Mouse (Mus musculus) lung, embryonic 15.5 days (tissue): ENCODE data around the gene Zeb2. TPM values are rescaled to one million over a fixed set of nuclear protein-coding genes. Genes with fewer than 3 reads are reported as not detected.

Experiments used
- ATAC-seq: fragments of 200-750 bp; cut with Nextera tagmentation; 2 replicates; pipeline ENCODE4 v1.8.0; 2017; ENCODE audit warnings: moderate number of reproducible peaks, borderline replicate concordance; ENCODE audit not compliant: low FRiP score, low TSS enrichment; ENCODE audit errors: extremely low read depth
- H3K27ac ChIP-seq: fragments of 300-500 bp; sonication (generic); 2 replicates; pipeline ENCODE4 v1.5.1; 2015; ENCODE audit warnings: moderate library complexity, mild to moderate bottlenecking, inconsistent platforms
- H3K27me3 ChIP-seq: fragments of 300-500 bp; sonication (generic); 2 replicates; pipeline ENCODE4 v1.6.1; 2015; ENCODE audit warnings: inconsistent platforms
- H3K36me3 ChIP-seq: fragments of 300-500 bp; sonication (generic); 2 replicates; pipeline ENCODE4 v1.6.1; 2015; ENCODE audit warnings: inconsistent platforms
- H3K4me1 ChIP-seq: fragments of 300-500 bp; sonication (generic); 2 replicates; pipeline ENCODE4 v1.6.1; 2015; ENCODE audit warnings: inconsistent platforms
- H3K4me2 ChIP-seq: fragments of 300-500 bp; sonication (generic); 2 replicates; pipeline ENCODE4 v1.6.1; 2015; ENCODE audit warnings: inconsistent platforms, mild to moderate bottlenecking, moderate library complexity
- H3K4me3 ChIP-seq: fragments of 300-500 bp; sonication (generic); 2 replicates; pipeline ENCODE4 v1.5.1; 2015; ENCODE audit warnings: mild to moderate bottlenecking, inconsistent platforms
- H3K9ac ChIP-seq: fragments of 300-500 bp; sonication (generic); 2 replicates; pipeline ENCODE4 v1.6.1; 2015; ENCODE audit warnings: inconsistent platforms
- H3K9me3 ChIP-seq: fragments of 300-500 bp; sonication (generic); 2 replicates; pipeline ENCODE4 v1.6.1; 2016; ENCODE audit warnings: inconsistent platforms
- WGBS: fragments of 180-500 bp; shearing (Covaris S2); methylation state at CpG from one replicate; pipeline ENCODE4 v1.1.7; 2015; 5-methylcytosine and 5-hydroxymethylcytosine counted together
- polyA plus RNA-seq: library from polyadenylated mRNA; unstranded; fragments of >200 nt; fragmentation: Nextera tagmentation; extraction: Ambion mirVana; gene quantifications from 2 replicates; pipeline ENCODE4 v1.2.1, GENCODE M21; 2015

Zeb2 gene
- polyA plus RNA-seq, 1 experiment from 2014 or later: 94.7 TPM

DNA sequence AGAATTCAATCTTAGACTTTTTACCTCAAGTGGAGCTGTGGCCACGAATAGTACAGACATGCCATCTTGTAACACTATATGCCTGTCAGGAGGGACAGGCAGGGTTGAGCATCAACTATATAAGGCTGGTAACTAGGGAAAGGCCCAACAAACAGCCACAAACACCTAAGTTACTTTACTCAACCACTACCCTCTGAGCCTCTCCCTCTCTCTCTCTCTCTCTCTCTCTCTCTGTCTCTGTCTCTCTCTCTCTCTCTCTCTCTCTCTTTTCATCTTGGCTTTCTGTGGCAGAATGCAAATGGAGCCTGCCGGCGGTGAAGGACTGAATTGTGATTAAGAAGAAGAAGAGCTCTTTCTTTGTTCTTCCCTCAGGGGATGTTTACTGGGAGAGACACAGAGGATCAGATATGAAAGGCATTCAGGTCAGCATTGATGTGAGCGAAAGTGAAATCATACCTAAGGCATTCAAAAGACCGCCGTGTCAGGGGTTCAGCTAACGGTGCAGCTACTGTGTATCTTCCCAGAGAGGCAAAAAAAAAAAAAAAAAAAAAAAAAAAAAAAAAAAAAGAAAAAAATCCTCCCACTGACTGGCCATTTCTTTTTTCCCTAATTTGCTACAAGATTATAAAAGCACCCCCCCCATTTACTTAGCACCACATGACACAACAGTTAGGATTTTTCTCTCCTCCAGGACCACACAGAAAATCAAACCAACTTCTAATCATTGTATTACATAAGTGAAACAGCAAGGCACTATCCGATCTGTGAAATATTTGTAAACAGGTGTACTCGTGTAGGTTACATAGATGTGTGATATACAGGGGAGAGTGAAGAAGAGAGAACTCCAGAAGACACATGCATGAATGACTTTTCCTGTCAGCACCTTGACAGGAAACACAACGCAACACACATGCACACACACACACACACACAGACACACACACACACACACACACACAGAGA lies 13.9 kb downstream of the Zeb2 start:
- H3K9me3 ChIP-seq: no peaks in the 10 kb centered on the region
- 20% methylated on average over 10 of the region's 10 CpGs for WGBS
- no peaks in the 10 kb centered on the region for H3K36me3 ChIP-seq
- H3K4me3 ChIP-seq: no peak overlapping the region; the same call in 1 of the 2 replicates
- peak; percentile 40; the same call in 1 of the 2 replicates for ATAC-seq
- peaks cover 46% of the 10 kb centered on the region for H3K4me1 ChIP-seq
- peaks cover 3% of the 10 kb centered on the region for H3K27me3 ChIP-seq
- peak overlapping the region; percentile 74 for H3K4me2 ChIP-seq
- 0 out of 2 replicates have a peak overlapping the region, but pooled peaks have one; percentile 21 for H3K9ac ChIP-seq
- H3K27ac ChIP-seq: peak overlapping the region; percentile 69

DNA sequence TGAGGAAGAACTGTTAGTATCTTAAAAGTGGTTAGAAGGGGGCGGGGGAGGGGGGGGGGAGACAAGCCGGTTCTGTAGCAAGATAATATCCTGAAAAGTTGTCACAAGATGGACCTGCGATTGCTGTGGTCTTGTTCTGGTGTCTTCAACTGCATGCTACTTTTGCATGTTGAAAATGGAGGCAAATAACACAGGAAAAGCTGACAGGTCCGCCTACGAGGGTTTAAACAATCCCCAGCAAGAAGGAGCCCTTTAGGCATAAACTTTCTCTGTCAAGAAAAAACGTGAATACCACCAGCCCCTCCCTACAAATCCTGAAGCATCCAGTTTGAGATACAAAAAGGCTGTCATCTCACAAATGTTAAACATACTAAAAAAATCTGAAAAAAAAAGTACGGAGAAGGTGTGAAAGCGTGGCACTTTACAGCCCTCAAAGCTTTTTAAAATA lies 15.0 kb downstream of the Zeb2 start:
- WGBS: 28% methylated on average over 8 of the region's 8 CpGs
- Histone ChIP-seq H3K27ac (no peak overlapping the region), H3K36me3 (no peaks in the 10 kb centered on the region), H3K4me2 (no peak overlapping the region; the same call in 1 of the 2 replicates), H3K9me3 (no peaks in the 10 kb centered on the region), H3K4me1 (peaks cover 52% of the 10 kb centered on the region), H3K4me3 (no peak overlapping the region), H3K9ac (no peak overlapping the region), H3K27me3 (peaks cover 3% of the 10 kb centered on the region; the same call in 1 of the 2 replicates)
- no peak for ATAC-seq

DNA sequence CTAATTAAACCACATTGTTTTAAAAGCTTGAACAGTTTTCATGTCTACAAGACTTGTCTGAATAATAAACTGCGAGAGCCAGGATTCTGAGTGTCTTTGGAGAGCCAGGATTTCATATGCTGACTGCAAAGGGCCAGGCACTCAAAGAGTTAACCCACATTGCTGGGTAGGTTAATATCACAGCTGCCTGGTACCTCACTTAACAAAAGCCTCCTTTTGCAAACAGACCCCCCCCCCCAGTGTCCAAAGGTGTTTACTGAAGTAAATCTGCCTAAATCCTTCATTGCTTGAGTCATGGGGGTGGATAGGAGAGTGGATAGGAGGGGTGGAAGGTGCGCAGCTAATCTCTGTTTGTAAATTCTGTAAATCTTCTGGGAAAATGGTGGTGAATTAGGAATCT lies 15.6 kb downstream of the Zeb2 start:
- ATAC-seq: no peak
- Histone ChIP-seq H3K4me2 (0 out of 2 replicates have a peak overlapping the region, but pooled peaks have one; percentile 16), H3K27me3 (0 out of 2 replicates have a peak, but pooled peaks cover 3% of the 10 kb centered on the region), H3K4me1 (peaks cover 58% of the 10 kb centered on the region), H3K36me3 (no peaks in the 10 kb centered on the region), H3K27ac (no peak overlapping the region), H3K9ac (no peak overlapping the region), H3K4me3 (no peak overlapping the region), H3K9me3 (no peaks in the 10 kb centered on the region)
- WGBS: 60% methylated on average over 2 of the region's 2 CpGs

DNA sequence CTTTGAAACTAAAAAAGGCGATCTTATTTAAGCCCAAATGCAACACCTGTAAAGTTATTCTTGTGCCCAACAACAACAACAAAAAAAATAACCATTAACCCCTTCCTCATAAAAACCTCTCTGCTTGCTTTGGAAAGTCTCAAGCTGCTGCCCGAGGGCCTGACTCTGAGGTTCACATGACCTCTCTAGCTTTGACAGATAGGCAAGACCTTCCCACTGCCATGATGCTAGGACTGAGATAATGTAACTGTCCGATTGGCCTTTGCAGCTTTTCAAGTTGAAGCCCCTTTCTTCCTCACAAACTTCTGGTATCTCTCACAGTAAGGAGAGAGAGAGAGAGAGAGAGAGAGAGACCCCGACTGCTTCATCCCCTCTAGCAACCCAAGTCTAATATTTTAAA lies 16.2 kb downstream of the Zeb2 start:
- Histone ChIP-seq H3K9ac (no peak overlapping the region), H3K4me2 (peak overlapping the region; percentile 16), H3K27ac (no peak overlapping the region; the same call in 1 of the 2 replicates), H3K4me1 (peaks cover 60% of the 10 kb centered on the region), H3K9me3 (no peaks in the 10 kb centered on the region), H3K36me3 (no peaks in the 10 kb centered on the region; the same call in 1 of the 2 replicates), H3K27me3 (0 out of 2 replicates have a peak, but pooled peaks cover 3% of the 10 kb centered on the region), H3K4me3 (no peak overlapping the region)
- WGBS: 44% methylated on average over 4 of the region's 4 CpGs
- no peak for ATAC-seq

DNA sequence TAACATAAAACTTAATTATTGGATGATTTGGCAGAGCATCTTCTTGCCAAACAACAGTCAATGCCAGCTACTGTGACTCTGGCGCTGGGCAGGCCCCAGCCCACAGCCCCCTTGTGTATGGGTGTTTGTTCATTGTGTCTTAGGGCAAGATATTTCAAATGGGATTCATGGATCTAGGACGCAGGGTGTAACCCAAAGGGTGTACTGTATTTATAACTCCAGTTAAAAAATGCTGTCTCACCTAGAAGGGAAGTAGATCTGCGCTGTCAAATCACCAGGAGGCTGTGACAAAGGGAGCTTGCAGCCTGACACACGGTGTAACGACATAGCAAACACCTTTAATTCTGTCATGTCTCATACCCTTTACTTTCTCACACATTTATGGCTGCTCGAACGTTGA lies 16.6 kb downstream of the Zeb2 start:
- no peak for ATAC-seq
- Histone ChIP-seq H3K36me3 (no peaks in the 10 kb centered on the region; the same call in 1 of the 2 replicates), H3K4me1 (peaks cover 57% of the 10 kb centered on the region), H3K9ac (no peak overlapping the region), H3K27ac (peak overlapping the region; percentile 10; the same call in 1 of the 2 replicates), H3K27me3 (0 out of 2 replicates have a peak, but pooled peaks cover 3% of the 10 kb centered on the region), H3K4me2 (peak overlapping the region; percentile 16; the same call in 1 of the 2 replicates), H3K9me3 (no peaks in the 10 kb centered on the region), H3K4me3 (no peak overlapping the region)
- WGBS: 55% methylated on average over 7 of the region's 7 CpGs

DNA sequence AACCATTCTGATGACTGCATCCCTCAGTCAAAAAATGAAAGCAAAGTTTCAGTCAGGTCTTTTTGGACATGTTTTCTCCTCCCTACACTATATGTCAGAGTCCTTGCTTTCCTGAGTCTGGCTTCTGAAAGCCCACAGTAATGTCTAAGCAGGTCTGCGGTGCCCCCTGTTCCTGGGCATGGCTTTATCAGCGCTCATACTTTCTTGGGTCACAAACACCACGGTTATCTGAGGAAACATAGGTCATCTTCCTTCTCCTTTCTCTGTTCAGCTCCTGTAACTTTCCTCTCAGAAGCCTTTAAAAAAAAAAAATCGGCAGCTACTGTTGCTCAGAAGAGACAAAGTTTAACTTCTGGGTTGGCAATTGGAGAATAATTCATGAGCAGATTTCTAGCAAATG lies 17.2 kb downstream of the Zeb2 start:
- Histone ChIP-seq H3K27ac (peak overlapping the region; percentile 51; the same call in 1 of the 2 replicates), H3K27me3 (no peaks in the 10 kb centered on the region), H3K4me3 (no peak overlapping the region), H3K9me3 (no peaks in the 10 kb centered on the region), H3K9ac (no peak overlapping the region), H3K36me3 (no peaks in the 10 kb centered on the region; the same call in 1 of the 2 replicates), H3K4me2 (0 out of 2 replicates have a peak overlapping the region, but pooled peaks have one; percentile 7), H3K4me1 (peaks cover 57% of the 10 kb centered on the region)
- ATAC-seq: no peak
- 50% methylated on average over 4 of the region's 4 CpGs for WGBS

DNA sequence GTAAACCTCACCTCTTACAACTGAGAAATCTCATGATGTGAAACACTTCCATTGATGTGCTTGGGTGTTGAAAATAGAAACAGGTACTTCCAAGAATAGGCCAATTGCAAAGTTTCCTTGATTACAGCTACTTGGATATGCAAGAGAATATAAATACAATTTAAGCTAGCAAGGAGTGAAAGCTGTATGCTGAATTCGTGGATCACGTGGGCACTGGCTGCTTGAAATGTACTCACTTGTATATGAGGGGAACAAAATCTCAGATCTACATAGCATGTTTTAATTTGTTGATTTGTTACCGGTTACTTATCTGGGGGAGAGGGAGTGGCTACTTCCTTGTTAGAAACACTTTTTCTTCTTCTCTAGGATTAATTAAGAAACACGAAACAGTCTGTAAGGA lies 18.1 kb downstream of the Zeb2 start:
- Histone ChIP-seq H3K27me3 (no peaks in the 10 kb centered on the region), H3K4me2 (no peak overlapping the region), H3K4me1 (peaks cover 55% of the 10 kb centered on the region), H3K36me3 (peaks cover 6% of the 10 kb centered on the region; the same call in 1 of the 2 replicates), H3K4me3 (no peak overlapping the region), H3K9ac (no peak overlapping the region), H3K27ac (no peak overlapping the region), H3K9me3 (no peaks in the 10 kb centered on the region)
- WGBS: 68% methylated on average over 4 of the region's 4 CpGs
- no peak for ATAC-seq

DNA sequence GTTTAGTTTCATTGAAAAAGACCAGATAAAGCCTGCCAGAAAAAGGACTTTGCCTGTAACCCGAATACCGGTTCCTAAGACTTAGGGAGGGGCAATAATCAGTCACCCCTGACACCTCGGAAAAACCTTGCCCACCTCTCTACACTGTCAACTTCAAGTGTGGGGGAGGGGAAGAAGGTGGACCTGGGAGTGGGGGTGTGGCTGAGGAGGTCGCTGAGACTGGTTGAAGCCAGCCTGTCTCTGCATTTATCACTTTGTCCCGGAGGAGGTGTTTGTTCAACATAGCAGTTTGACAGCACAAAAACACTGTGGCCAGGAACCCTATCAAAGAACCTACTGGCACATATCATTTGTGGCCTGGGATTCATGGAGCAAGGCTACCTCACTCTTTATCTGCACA lies 19.2 kb downstream of the Zeb2 start:
- Histone ChIP-seq H3K27me3 (no peaks in the 10 kb centered on the region), H3K9ac (no peak overlapping the region), H3K36me3 (peaks cover 7% of the 10 kb centered on the region; the same call in 1 of the 2 replicates), H3K4me1 (peaks cover 59% of the 10 kb centered on the region), H3K4me2 (peak overlapping the region; percentile 31), H3K27ac (peak overlapping the region; percentile 49; the same call in 1 of the 2 replicates), H3K4me3 (no peak overlapping the region), H3K9me3 (no peaks in the 10 kb centered on the region)
- WGBS: 7% methylated on average over 5 of the region's 5 CpGs
- no peak for ATAC-seq

DNA sequence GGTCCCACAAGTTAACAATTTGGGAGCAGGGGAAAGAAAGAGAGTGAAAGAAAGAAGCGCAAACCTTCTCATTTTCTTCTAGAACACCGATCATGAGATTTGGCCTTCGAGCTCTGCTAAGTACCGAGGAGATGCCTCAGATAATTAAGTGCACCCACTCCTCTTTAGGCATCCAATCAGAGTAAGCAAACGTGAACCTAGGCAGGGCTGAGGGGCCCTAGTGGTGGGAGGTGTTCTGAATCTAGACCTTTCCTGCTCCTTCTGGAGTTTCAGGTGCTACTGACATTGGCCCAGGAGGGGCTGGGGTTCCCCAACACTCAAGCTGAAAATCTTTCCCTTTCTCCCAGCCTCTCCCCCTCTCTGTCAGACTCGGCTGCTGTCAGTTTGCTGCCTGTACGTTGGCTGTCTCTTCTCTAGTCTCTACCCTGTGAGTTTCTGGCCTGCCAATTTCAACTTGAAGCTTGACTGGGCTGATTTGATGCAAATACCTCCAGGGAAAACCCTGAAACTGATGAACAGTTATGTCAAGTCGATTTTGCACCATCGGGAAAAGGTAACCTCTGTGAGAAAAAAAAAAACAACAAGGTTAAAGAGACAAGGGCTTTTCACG lies 20.5 kb downstream of the Zeb2 start:
- H3K4me2 ChIP-seq: peak overlapping the region; percentile 17; the same call in 1 of the 2 replicates
- H3K9ac ChIP-seq: no peak overlapping the region
- 35% methylated on average over 10 of the region's 10 CpGs for WGBS
- peak overlapping the region; percentile 12 for H3K27ac ChIP-seq
- no peak overlapping the region for H3K4me3 ChIP-seq
- no peak for ATAC-seq
- H3K27me3 ChIP-seq: no peaks in the 10 kb centered on the region
- H3K36me3 ChIP-seq: peaks cover 13% of the 10 kb centered on the region; the same call in 1 of the 2 replicates
- no peaks in the 10 kb centered on the region for H3K9me3 ChIP-seq
- peaks cover 53% of the 10 kb centered on the region for H3K4me1 ChIP-seq

DNA sequence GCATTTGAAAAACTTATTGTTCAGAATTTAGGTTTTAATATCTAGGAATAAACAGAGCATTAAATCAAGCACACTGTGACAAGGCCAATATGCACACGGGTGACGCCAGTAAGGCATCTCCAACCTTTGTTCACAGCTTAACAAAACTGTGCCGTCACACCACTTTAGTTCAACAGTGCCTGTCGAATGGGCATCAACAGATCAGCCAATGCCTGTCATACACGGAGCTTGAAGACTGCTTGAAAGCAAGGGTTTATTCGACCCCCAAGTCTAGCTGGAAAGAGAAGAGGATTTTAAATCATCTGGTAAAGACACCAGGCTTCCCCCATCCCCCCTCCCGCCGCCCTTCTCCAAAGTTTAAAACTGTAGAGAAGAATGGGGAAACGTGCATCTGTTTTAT lies 21.4 kb downstream of the Zeb2 start:
- H3K9ac ChIP-seq: no peak overlapping the region

DNA sequence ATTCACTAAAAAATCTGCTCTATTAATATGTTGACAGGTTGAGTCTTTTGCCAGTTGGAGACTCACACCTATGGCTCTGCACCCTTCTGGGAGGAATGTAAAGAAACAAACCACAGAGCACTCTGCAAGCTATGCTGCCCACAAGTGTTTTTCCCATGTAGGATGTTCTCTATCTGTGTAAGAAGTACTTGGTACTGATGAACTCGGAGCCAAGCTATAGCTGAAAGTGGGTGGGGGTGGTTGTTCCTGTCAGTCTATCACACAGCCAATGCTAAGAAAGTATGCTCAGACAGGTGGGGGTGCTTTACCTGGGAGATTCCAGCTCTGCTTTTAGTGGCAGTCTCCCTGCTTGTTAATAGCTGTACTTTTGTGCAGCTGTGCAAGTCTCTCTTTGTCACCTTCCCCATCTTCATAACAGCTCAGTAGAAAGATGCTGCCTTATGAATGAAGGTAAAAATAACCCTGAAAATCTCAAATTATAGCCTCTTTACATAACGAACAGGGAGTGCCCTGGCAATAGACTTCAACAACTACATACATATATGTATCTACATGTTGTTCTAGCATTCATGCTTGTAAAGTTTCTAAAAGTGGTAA lies 22.7 kb downstream of the Zeb2 start:
- Histone ChIP-seq H3K4me3 (no peak overlapping the region), H3K4me1 (peaks cover 43% of the 10 kb centered on the region), H3K27me3 (no peaks in the 10 kb centered on the region), H3K36me3 (peaks cover 13% of the 10 kb centered on the region; the same call in 1 of the 2 replicates), H3K27ac (no peak overlapping the region), H3K9me3 (no peaks in the 10 kb centered on the region), H3K4me2 (no peak overlapping the region), H3K9ac (no peak overlapping the region)
- 47% methylated on average over 2 of the region's 2 CpGs for WGBS
- ATAC-seq: no peak

More for the DNA sequence above, 21.4 kb downstream of the Zeb2 start:
- 28% methylated on average over 9 of the region's 9 CpGs for WGBS
- no peaks in the 10 kb centered on the region for H3K9me3 ChIP-seq
- ATAC-seq: no peak
- peaks cover 46% of the 10 kb centered on the region for H3K4me1 ChIP-seq
- no peaks in the 10 kb centered on the region for H3K27me3 ChIP-seq
- no peak overlapping the region for H3K4me2 ChIP-seq
- no peak overlapping the region for H3K4me3 ChIP-seq
- H3K27ac ChIP-seq: no peak overlapping the region
- peaks cover 13% of the 10 kb centered on the region; the same call in 1 of the 2 replicates for H3K36me3 ChIP-seq
